9 mouse cellular contexts compared by ENCODE assay signal in genomic region chr7:134725551-134726529, GRCm38 (mm10). TPM values are rescaled to one million over a fixed set of nuclear protein-coding genes. Genes with fewer than 3 reads are reported as not detected.
A peak's percentile ranks its signal among the peaks of the same experiment; 100 is the strongest.
DNase-seq lines count a peak whose midpoint lies in the region; ATAC-seq lines count a peak whose summit lies in the region.
"Had no signal": no experiment of that assay in that cellular context is flagged by ENCODE, and none has a peak within 500 bp of the region (broad histone marks: within the 10 kb centered on the region; RNA-seq: fewer than 3 reads in every experiment).

No protein-coding gene starts in this region.

- 22% methylated on average over 11 of the region's 11 CpGs for WGBS in heart, embryonic 13.5 days

- peak; percentile 91 for DNase-seq in heart, adult 11 months
- no peak for DNase-seq in heart, adult 8-10 months (ENCODE audit: low spot score)
- peak; percentile 60 to 67 for DNase-seq in layer of hippocampus, postnatal 36 days
- peak; percentile 49 for DNase-seq in right cerebral cortex, adult 18-20 months
- no peak for DNase-seq in gastrocnemius, postnatal 14 days
- no peak for DNase-seq in natural killer cell, adult 2 months (ENCODE audit: low spot score in 2 of 2)
- no peak for DNase-seq in cerebellum, adult 11 months

- no peaks in the 10 kb centered on the region for H3K9me3 ChIP-seq in heart, embryonic 13.5 days

- intact Hi-C loops in gastrocnemius, postnatal 14 days (cut with DNase I; ENCODE audit: low total_unique reads), result no loop called here

- peak overlapping the region; percentile 45 for H3K4me2 ChIP-seq in heart, embryonic 13.5 days

- H3K36me3 ChIP-seq in heart, embryonic 13.5 days, result peaks cover 25% of the 10 kb centered on the region

- H3K4me1 ChIP-seq in heart, embryonic 13.5 days, result peaks cover 51% of the 10 kb centered on the region

- no peaks in the 10 kb centered on the region for H3K27me3 ChIP-seq in heart, embryonic 13.5 days (replicated peaks)
- H3K27me3 ChIP-seq: CH12.LX had no signal

- peak overlapping the region; percentile 60 for H3K27ac ChIP-seq in heart, embryonic 13.5 days (replicated peaks)

- peak overlapping the region; percentile 2; the same call in 1 of the 2 replicates for H3K9ac ChIP-seq in heart, embryonic 13.5 days

- no peak for ATAC-seq in heart, embryonic 13.5 days (ENCODE audit: extremely low read depth, insufficient number of reproducible peaks, low FRiP score, low TSS enrichment)

- H3K4me3 ChIP-seq in heart, embryonic 13.5 days, result no peak overlapping the region

RNA-seq across cellular contexts. Expression of gene Dock1, which starts 55.4 kb away (rescaled TPM):
- total RNA-seq in heart, adult 8-10 months (2022), result 10 to 100 TPM; 26.9 to 29.2 (median 27.7) TPM
- polyA plus RNA-seq in heart, embryonic 13.5 days (2015; fragmentation: Nextera tagmentation; extraction: Ambion mirVana), result 19.1 and 19.8 TPM in 2 replicates
- total RNA-seq in layer of hippocampus, postnatal 36 days (2021), result 10 to 100 TPM; 24.4 to 26.3 TPM
- 10 to 100 TPM; 14.6 to 15.4 TPM for total RNA-seq in gastrocnemius, postnatal 14 days (2021)
- total RNA-seq: CH12.LX had no signal

Comparison
In these comparisons a context has a peak if more than half of its experiments do, and no peak if none do; other contexts are left out.
1. DNase-seq: peak in heart, adult 11 months (single experiment), layer of hippocampus, postnatal 36 days (2 of 2) and right cerebral cortex, adult 18-20 months (single experiment); none in heart, adult 8-10 months (single experiment), gastrocnemius, postnatal 14 days (single experiment), natural killer cell, adult 2 months (0 of 2) and cerebellum, adult 11 months (single experiment).